Mouse (Mus musculus) CH12.LX (cell line): ENCODE data around the gene Pik3r1. TPM values are rescaled to one million over a fixed set of nuclear protein-coding genes. Genes with fewer than 3 reads are reported as not detected.

Source experiments
- DNase-seq: peaks from one replicate; pipeline ENCODE4 v3.0.0-alpha.2; 2013; ENCODE audit errors: extremely low read depth
- H3K27ac ChIP-seq: 2 replicates; pipeline ENCODE4 v1.5.1; 2012; ENCODE audit warnings: low read depth, mild to moderate bottlenecking, control low read depth, moderate library complexity; ENCODE audit not compliant: insufficient read depth
- H3K27me3 ChIP-seq: replicated peaks from 2 replicates; pipeline ENCODE3; 2012; ENCODE audit warnings: inconsistent platforms
- H3K36me3 ChIP-seq, 2 experiments: replicated peaks in 1 of 2; 2 replicates each; pipeline versions ENCODE3 to v1.6.1; 2012; ENCODE audit warnings: inconsistent platforms in 1 of 2, low read length in 1 of 2, mild to moderate bottlenecking in 1 of 2, mixed read lengths in 1 of 2, moderate library complexity in 1 of 2; ENCODE audit not compliant: control insufficient read depth in 1 of 2, insufficient read depth in 1 of 2
- H3K4me1 ChIP-seq, 2 experiments: 2 replicates each; pipeline ENCODE4 v1.6.1; 2012; ENCODE audit warnings: inconsistent platforms in 1 of 2, moderate library complexity in 1 of 2; ENCODE audit not compliant: insufficient read depth in 2 of 2, control insufficient read depth in 1 of 2
- H3K4me2 ChIP-seq: 2 replicates; pipeline ENCODE4 v1.6.1; 2012; ENCODE audit warnings: low read depth, mild to moderate bottlenecking, control low read depth; ENCODE audit not compliant: poor library complexity, insufficient read depth, severe bottlenecking
- H3K4me3 ChIP-seq, 3 experiments: fragments of 150-350 bp in 1 of 3; sonication (generic) in 1 of 3; replicated peaks in 1 of 3; 2 replicates each; pipeline versions ENCODE3 to v1.5.1; 2011 to 2012; ENCODE audit warnings: low read depth in 2 of 3, low read length in 2 of 3, mild to moderate bottlenecking in 2 of 3, moderate library complexity in 2 of 3, control low read depth in 1 of 3, improper control_type of control experiment in 1 of 3, inconsistent platforms in 1 of 3, mixed read lengths in 1 of 3; ENCODE audit not compliant: poor library complexity in 1 of 3
- H3K79me2 ChIP-seq: replicated peaks from 2 replicates; pipeline ENCODE4 v1.6.1; 2012; ENCODE audit warnings: mild to moderate bottlenecking, moderate library complexity; ENCODE audit not compliant: control insufficient read depth, poor library complexity, insufficient read depth, severe bottlenecking; ENCODE audit errors: extremely low read depth
- H3K9ac ChIP-seq: 2 replicates; pipeline ENCODE4 v1.6.1; 2012; ENCODE audit warnings: low read depth, mild to moderate bottlenecking, control low read depth, moderate library complexity; ENCODE audit not compliant: insufficient read depth
- H3K9me3 ChIP-seq: replicated peaks from 2 replicates; pipeline ENCODE3; 2012; ENCODE audit warnings: low read length, inconsistent platforms, mixed read lengths
- BHLHE40 ChIP-seq: IDR thresholded peaks from 2 replicates; pipeline ENCODE4 v1.6.1; 2011; ENCODE audit warnings: mild to moderate bottlenecking, low read depth, low read length, improper control_type of control experiment
- CHD1 ChIP-seq: IDR thresholded peaks from 2 replicates; pipeline ENCODE4 v1.6.1; 2012; ENCODE audit warnings: low read depth, low read length, improper control_type of control experiment, inconsistent platforms
- CHD2 ChIP-seq: IDR thresholded peaks from 2 replicates; pipeline ENCODE4 v1.6.1; 2011; ENCODE audit warnings: low read length, improper control_type of control experiment
- CTCF ChIP-seq, 2 experiments: IDR thresholded peaks in 1 of 2; conservative IDR thresholded peaks in 1 of 2; 2 replicates each; pipeline ENCODE4 v1.5.1; 2011 to 2012; ENCODE audit warnings: low read depth in 2 of 2, low read length in 2 of 2, improper control_type of control experiment in 1 of 2, inconsistent platforms in 1 of 2, mild to moderate bottlenecking in 1 of 2, moderate library complexity in 1 of 2
- E2F4 ChIP-seq: IDR thresholded peaks from 2 replicates; pipeline ENCODE4 v1.6.1; 2011; ENCODE audit warnings: low read depth, low read length, improper control_type of control experiment; ENCODE audit not compliant: insufficient replicate concordance
- ELF1 ChIP-seq: IDR thresholded peaks from 2 replicates; pipeline ENCODE4 v1.6.1; 2014; ENCODE audit warnings: low read depth, mild to moderate bottlenecking, inconsistent platforms, low read length, improper control_type of control experiment
- EP300 ChIP-seq: IDR thresholded peaks from 2 replicates; pipeline ENCODE4 v1.6.1; 2011; ENCODE audit warnings: low read length, improper control_type of control experiment
- ETS1 ChIP-seq: conservative IDR thresholded peaks from 2 replicates; pipeline ENCODE4 v1.6.1; 2012; ENCODE audit warnings: low read depth, mild to moderate bottlenecking, inconsistent platforms, low read length, improper control_type of control experiment, moderate library complexity
- GABPA ChIP-seq: IDR thresholded peaks from 2 replicates; pipeline ENCODE4 v1.6.1; 2012; ENCODE audit warnings: low read depth, low read length, improper control_type of control experiment, inconsistent platforms; ENCODE audit not compliant: insufficient replicate concordance
- HCFC1 ChIP-seq: IDR thresholded peaks from 2 replicates; pipeline ENCODE4 v1.6.1; 2012; ENCODE audit warnings: low read depth, mild to moderate bottlenecking, inconsistent platforms, low read length, improper control_type of control experiment
- IRF4 ChIP-seq: IDR thresholded peaks from 2 replicates; pipeline ENCODE4 v1.6.1; 2014; ENCODE audit warnings: low read depth, mild to moderate bottlenecking, inconsistent platforms, low read length, improper control_type of control experiment
- JUN ChIP-seq: IDR thresholded peaks from 2 replicates; pipeline ENCODE4 v1.6.1; 2011; ENCODE audit warnings: low read depth, mild to moderate bottlenecking, low read length, improper control_type of control experiment, moderate library complexity; ENCODE audit not compliant: insufficient read depth
- JUND ChIP-seq: conservative IDR thresholded peaks from 2 replicates; pipeline ENCODE4 v1.6.1; 2011; ENCODE audit warnings: low read depth, low read length, improper control_type of control experiment
- KAT2A ChIP-seq: IDR thresholded peaks from 2 replicates; pipeline ENCODE4 v1.6.1; 2012; ENCODE audit warnings: low read length, improper control_type of control experiment, inconsistent platforms; ENCODE audit not compliant: insufficient replicate concordance
- MAFK ChIP-seq: IDR thresholded peaks from 2 replicates; pipeline ENCODE4 v1.6.1; 2011; ENCODE audit warnings: low read length, improper control_type of control experiment; ENCODE audit not compliant: insufficient replicate concordance
- MAX ChIP-seq: IDR thresholded peaks from 2 replicates; pipeline ENCODE4 v1.6.1; 2011; ENCODE audit warnings: low read length, improper control_type of control experiment
- MAZ ChIP-seq: IDR thresholded peaks from 2 replicates; pipeline ENCODE4 v1.6.1; 2012; ENCODE audit warnings: low read depth, mild to moderate bottlenecking, inconsistent platforms, low read length, improper control_type of control experiment, moderate library complexity
- MEF2A ChIP-seq: IDR thresholded peaks from 2 replicates; pipeline ENCODE4 v1.6.1; 2014; ENCODE audit warnings: low read depth, mild to moderate bottlenecking, inconsistent platforms, low read length, improper control_type of control experiment, borderline replicate concordance
- MXI1 ChIP-seq: IDR thresholded peaks from 2 replicates; pipeline ENCODE4 v1.6.1; 2011; ENCODE audit warnings: mild to moderate bottlenecking, low read depth, low read length, improper control_type of control experiment
- MYC ChIP-seq: IDR thresholded peaks from 2 replicates; pipeline ENCODE4 v1.6.1; 2011; ENCODE audit warnings: low read depth, mild to moderate bottlenecking, improper control_type of control experiment, low read length
- NELFE ChIP-seq: IDR thresholded peaks from 2 replicates; pipeline ENCODE4 v1.6.1; 2011; ENCODE audit warnings: low read depth, low read length, improper control_type of control experiment
- NRF1 ChIP-seq: IDR thresholded peaks from 2 replicates; pipeline ENCODE4 v1.6.1; 2014; ENCODE audit warnings: low read depth, mild to moderate bottlenecking, inconsistent platforms, low read length, improper control_type of control experiment, moderate library complexity
- PAX5 ChIP-seq: IDR thresholded peaks from 2 replicates; pipeline ENCODE4 v1.6.1; 2012; ENCODE audit warnings: low read length, inconsistent platforms, mixed read lengths
- POLR2A ChIP-seq: IDR thresholded peaks from 2 replicates; pipeline ENCODE4 v1.6.1; 2011; ENCODE audit warnings: low read depth, mild to moderate bottlenecking, improper control_type of control experiment, low read length
- POLR2AphosphoS2 ChIP-seq: IDR thresholded peaks from 2 replicates; pipeline ENCODE4 v1.6.1; 2011; ENCODE audit warnings: low read depth, low read length, improper control_type of control experiment
- RAD21 ChIP-seq: IDR thresholded peaks from 2 replicates; pipeline ENCODE4 v1.6.1; 2011; ENCODE audit warnings: low read depth, mild to moderate bottlenecking, low read length, improper control_type of control experiment, moderate library complexity
- RCOR1 ChIP-seq: conservative IDR thresholded peaks from 2 replicates; pipeline ENCODE4 v1.6.1; 2012; ENCODE audit warnings: low read depth, mild to moderate bottlenecking, inconsistent platforms, low read length, improper control_type of control experiment
- SIN3A ChIP-seq: IDR thresholded peaks from 2 replicates; pipeline ENCODE4 v1.6.1; 2012; ENCODE audit warnings: low read length, improper control_type of control experiment, inconsistent platforms
- SMC3 ChIP-seq: IDR thresholded peaks from 2 replicates; pipeline ENCODE4 v1.6.1; 2011; ENCODE audit warnings: low read depth, low read length, improper control_type of control experiment
- TBP ChIP-seq: conservative IDR thresholded peaks from 2 replicates; pipeline ENCODE4 v1.6.1; 2011; ENCODE audit warnings: low read depth, low read length, improper control_type of control experiment
- TCF12 ChIP-seq: IDR thresholded peaks from 2 replicates; pipeline ENCODE4 v1.6.1; 2014; ENCODE audit warnings: low read depth, mild to moderate bottlenecking, inconsistent platforms, low read length, improper control_type of control experiment
- UBTF ChIP-seq: IDR thresholded peaks from 2 replicates; pipeline ENCODE4 v1.6.1; 2012; ENCODE audit warnings: low read depth, mild to moderate bottlenecking, inconsistent platforms, low read length, improper control_type of control experiment, moderate library complexity
- USF1 ChIP-seq: IDR thresholded peaks from 2 replicates; pipeline ENCODE4 v1.6.1; 2014; ENCODE audit warnings: low read depth, mild to moderate bottlenecking, inconsistent platforms, low read length, improper control_type of control experiment
- USF2 ChIP-seq: conservative IDR thresholded peaks from 2 replicates; pipeline ENCODE4 v1.6.1; 2011; ENCODE audit warnings: low read depth, low read length, improper control_type of control experiment
- ZC3H11A ChIP-seq: IDR thresholded peaks from 2 replicates; pipeline ENCODE4 v1.6.1; 2012; ENCODE audit warnings: low read depth, mild to moderate bottlenecking, inconsistent platforms, low read length, improper control_type of control experiment
- ZKSCAN1 ChIP-seq: IDR thresholded peaks from 2 replicates; pipeline ENCODE4 v1.6.1; 2012; ENCODE audit warnings: low read depth, inconsistent platforms, low read length, improper control_type of control experiment, borderline replicate concordance
- ZMIZ1 ChIP-seq: IDR thresholded peaks from 2 replicates; pipeline ENCODE4 v1.6.1; 2012; ENCODE audit warnings: low read depth, mild to moderate bottlenecking, inconsistent platforms, low read length, improper control_type of control experiment
- ZNF384 ChIP-seq: IDR thresholded peaks from 2 replicates; pipeline ENCODE4 v1.6.1; 2012; ENCODE audit warnings: low read depth, low read length, improper control_type of control experiment, inconsistent platforms
- dilution Hi-C: fragments of 300-500 bp; cut with MboI; formaldehyde crosslinking; loops from 2 replicates; pipeline ENCODE4 v1.14.3; 2020; ENCODE audit warnings: low sequenced_read_pairs; ENCODE audit not compliant: extremely low pct_unique_long_range_greater_than_20kb, extremely low pct_ligation_motif_present
- in situ Hi-C: fragments of 300-500 bp; cut with MboI; formaldehyde crosslinking; loops from 3 replicates; pipeline ENCODE4 v1.14.3; 2019; ENCODE audit warnings: low sequenced_read_pairs, low pct_ligation_motif_present, low pct_unique_long_range_greater_than_20kb, mixed read lengths
- polyA plus RNA-seq: library from polyadenylated mRNA; unstranded; fragments of >175 nt; gene quantifications from 2 replicates; pipeline ENCODE4 v1.2.1, GENCODE M21; 2012; ENCODE audit warnings: low read depth; ENCODE audit not compliant: insufficient read length
- total RNA-seq, 2 experiments: library from RNA; depleted of rRNA; stranded (reverse); fragments of 300-350 nt in 1 of 2; fragments of >200 nt in 1 of 2; gene quantifications; 2 replicates each; pipeline ENCODE4 v1.2.3; 2012 to 2014

Pik3r1 gene
- total and polyA plus RNA-seq, 3 experiments, result 17.5 to 21.0 (median 19.3) TPM

DNA sequence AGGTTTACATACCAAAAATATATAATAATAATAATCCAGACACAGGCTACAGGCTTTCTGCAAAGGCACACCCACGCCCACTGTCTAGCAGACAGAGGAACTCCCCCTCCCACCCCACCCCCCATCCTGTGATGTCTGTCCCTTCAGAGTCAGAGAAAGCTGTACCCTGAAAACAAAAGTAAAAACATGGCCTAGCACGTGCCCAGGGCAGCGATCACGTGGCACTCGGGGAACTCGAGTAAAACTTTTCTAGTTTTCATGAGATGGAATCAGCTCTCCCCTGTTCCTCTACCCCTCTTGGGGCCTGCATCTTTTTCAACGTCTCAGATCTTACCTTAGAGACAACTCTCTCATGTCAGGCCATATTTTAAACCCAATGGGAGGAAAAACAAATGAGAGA, 71.2 kb downstream of the Pik3r1 start:
- no peak for DNase-seq
- peaks cover 3 to 39% of the 10 kb centered on the region in 2 experiments for H3K36me3 ChIP-seq
- H3K9me3 ChIP-seq, result no peaks in the 10 kb centered on the region

DNA sequence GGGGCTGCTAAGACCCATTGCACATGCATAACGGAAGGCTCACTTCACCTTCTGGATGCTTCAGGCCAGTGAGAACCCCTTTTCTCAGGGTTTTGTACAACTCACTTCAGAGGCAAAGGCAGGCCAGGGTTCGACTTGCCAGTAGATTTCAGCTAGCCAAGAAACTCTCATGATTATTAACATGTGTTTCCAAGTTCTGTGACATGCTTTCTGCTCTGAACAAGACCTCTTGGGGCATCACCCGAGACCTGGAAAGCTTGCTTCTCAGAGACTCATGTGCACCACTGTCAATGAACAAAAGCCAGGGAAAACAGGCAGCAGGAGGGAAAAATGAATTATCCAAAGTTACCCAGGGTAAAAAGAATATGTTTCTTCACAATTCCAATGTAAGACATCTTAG, 71.7 kb downstream of the Pik3r1 start:
- H3K9me3 ChIP-seq, result no peaks in the 10 kb centered on the region
- in situ Hi-C loops (no loop called here), dilution Hi-C loops (no loop called here)
- H3K27me3 ChIP-seq, result no peaks in the 10 kb centered on the region
- H3K27ac ChIP-seq, result 0 out of 2 replicates have a peak overlapping the region, but pooled peaks have one; percentile 26
- no peak for DNase-seq
- no peak overlapping the region for H3K4me3 ChIP-seq
- TF ChIP-seq CHD1 (0 out of 2 replicates have a peak, but pooled peaks have one; percentile 17), KAT2A (no peak)
- peaks cover 4 to 38% of the 10 kb centered on the region in 2 experiments; a peak in 3 of 4 replicates for H3K4me1 ChIP-seq
- peaks cover 3 to 34% of the 10 kb centered on the region in 2 experiments for H3K36me3 ChIP-seq
- H3K4me2 ChIP-seq, result peak overlapping the region; percentile 83
- peak overlapping the region; percentile 50; the same call in 1 of the 2 replicates for H3K9ac ChIP-seq
- no peaks in the 10 kb centered on the region; the same call in 1 of the 2 replicates for H3K79me2 ChIP-seq

More for the DNA sequence above, 71.2 kb downstream of the Pik3r1 start:
- no peak for TF ChIP-seq RAD21
- no peak for TF ChIP-seq E2F4
- 0 out of 2 replicates have a peak, but pooled peaks have one; percentile 2 for TF ChIP-seq CHD1
- no peak for TF ChIP-seq SMC3
- TF ChIP-seq POLR2AphosphoS2, result no peak
- TF ChIP-seq JUN, result no peak
- no peak for TF ChIP-seq GABPA
- TF ChIP-seq USF1, result peak; percentile 70
- no peak for TF ChIP-seq ZMIZ1
- no peak for TF ChIP-seq MEF2A
- TF ChIP-seq USF2, result peak; percentile 58
- no peak for TF ChIP-seq MAFK
- TF ChIP-seq ZNF384, result no peak
- TF ChIP-seq TCF12, result no peak
- no peak for TF ChIP-seq MAZ
- no peak for TF ChIP-seq ELF1
- TF ChIP-seq RCOR1, result no peak
- TF ChIP-seq ZKSCAN1, result no peak
- no peak for TF ChIP-seq HCFC1
- TF ChIP-seq TBP, result no peak
- no peak for TF ChIP-seq ZC3H11A
- TF ChIP-seq SIN3A, result no peak
- TF ChIP-seq PAX5, result no peak
- TF ChIP-seq NELFE, result no peak
- no peak for TF ChIP-seq KAT2A
- no peak for TF ChIP-seq JUND
- TF ChIP-seq ETS1, result no peak
- TF ChIP-seq CHD2, result no peak
- TF ChIP-seq IRF4, result peak; percentile 23; the same call in 1 of the 2 replicates
- TF ChIP-seq MXI1, result no peak; the same call in 1 of the 2 replicates
- no peak for TF ChIP-seq POLR2A
- peak; percentile 69 for TF ChIP-seq MYC
- peak; percentile 97 for TF ChIP-seq BHLHE40
- no peak for TF ChIP-seq NRF1
- no peak for TF ChIP-seq EP300
- TF ChIP-seq CTCF (conservative IDR thresholded peaks at IDR 0.05 in 1 of 2, IDR thresholded peaks at IDR 0.05 in 1 of 2; ENCODE audit: low read depth in 2 of 2, low read length in 2 of 2), result no peak
- peak; percentile 85 for TF ChIP-seq MAX
- no peak for TF ChIP-seq UBTF
- no peak overlapping the region for H3K4me3 ChIP-seq
- peaks cover 4 to 36% of the 10 kb centered on the region in 2 experiments; a peak in 3 of 4 replicates for H3K4me1 ChIP-seq
- no peak overlapping the region for H3K27ac ChIP-seq
- in situ Hi-C loops, result no loop called here
- H3K9ac ChIP-seq, result no peak overlapping the region; the same call in 1 of the 2 replicates
- H3K79me2 ChIP-seq, result no peaks in the 10 kb centered on the region; the same call in 1 of the 2 replicates
- peak overlapping the region; percentile 83 for H3K4me2 ChIP-seq
- dilution Hi-C loops, result no loop called here
- no peaks in the 10 kb centered on the region for H3K27me3 ChIP-seq
